Mouse (Mus musculus) neural tube, embryonic 10.5 days (tissue): ENCODE measurements around the gene Sfpq.

Experiments used
- DNase-seq: peaks from one replicate; pipeline ENCODE4 v3.0.0-alpha.2; 2017; ENCODE audit warnings: low spot score; ENCODE audit errors: extremely low spot score

Sfpq gene

GRCm38 (mm10) chr4:127027228-127028190 lies 6.4 kb downstream of the Sfpq start:
- no peak for DNase-seq

DNA sequence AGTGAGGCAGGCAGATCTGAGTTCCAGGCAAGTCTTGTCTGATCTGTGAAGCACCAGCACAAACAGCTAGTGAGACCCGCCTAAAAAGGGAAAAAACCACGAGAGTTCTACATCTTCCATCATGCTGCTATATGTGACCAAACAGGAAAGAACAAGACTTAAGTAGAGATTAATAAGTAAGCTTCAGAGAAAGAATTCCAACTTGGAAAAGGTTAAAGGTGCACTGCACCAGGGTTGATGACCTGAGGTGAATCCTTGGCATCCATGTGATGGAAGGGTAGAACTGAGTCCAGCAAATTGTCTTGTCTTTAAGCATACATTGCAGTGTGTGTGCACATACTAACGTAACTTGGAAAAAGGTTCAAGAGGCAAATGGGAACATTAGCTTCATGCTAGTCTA lies 16.0 kb downstream of the Sfpq start:
- DNase-seq, result no peak

- no peak for DNase-seq
These were observed 17.0 kb downstream of the Sfpq start for GRCm38 (mm10) chr4:127037908-127038827.

- DNase-seq, result no peak
These were observed 17.8 kb downstream of the Sfpq start for GRCm38 (mm10) chr4:127038828-127039349.

DNA sequence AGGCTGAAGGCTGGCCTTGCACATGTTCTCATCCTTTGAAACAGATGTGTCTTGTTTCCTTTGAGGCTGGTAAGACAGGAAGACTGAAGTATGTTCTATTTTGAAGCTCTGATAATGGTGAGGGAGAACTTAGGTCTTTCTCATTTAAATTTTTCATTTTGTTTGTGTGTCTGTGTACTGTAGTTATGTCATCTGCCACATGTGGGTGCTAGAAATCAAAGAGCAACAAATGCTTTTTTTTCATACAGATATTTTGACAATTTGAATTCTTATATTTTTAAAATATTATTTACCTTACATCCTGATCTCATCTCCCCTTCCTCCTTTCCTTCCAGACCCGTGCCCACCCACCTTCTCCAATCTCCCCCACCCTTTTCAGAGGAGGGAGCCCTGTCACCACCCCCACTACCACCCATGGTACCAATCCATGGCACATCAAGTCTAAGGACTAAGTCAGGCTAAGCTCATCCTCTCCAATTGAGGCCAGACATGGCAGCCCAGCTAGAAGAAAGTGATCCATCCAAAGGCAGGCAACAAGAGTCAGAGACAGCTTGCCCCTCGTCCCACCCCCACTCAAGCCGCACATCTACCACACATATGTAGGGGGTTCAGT lies 18.9 kb downstream of the Sfpq start:
- no peak for DNase-seq

DNA sequence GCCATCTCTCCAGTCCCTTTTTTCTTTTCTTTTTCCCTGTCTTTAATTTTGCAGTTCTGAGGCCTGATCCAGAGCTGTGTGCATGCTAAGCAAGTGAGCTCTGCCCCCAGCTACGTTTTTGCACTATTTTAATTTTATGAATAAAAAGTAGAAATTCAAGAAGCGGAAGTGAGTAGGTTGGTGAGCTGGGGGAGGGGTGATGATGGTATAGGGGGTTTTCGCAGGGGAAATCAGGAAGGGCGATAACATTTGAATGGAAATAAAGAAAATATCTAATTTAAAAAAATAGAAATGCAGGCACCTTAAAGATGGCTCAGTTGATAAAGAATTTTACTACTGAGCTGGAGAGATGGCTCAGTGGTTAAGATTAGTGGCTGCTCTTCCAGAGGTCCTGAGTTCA lies 22.4 kb downstream of the Sfpq start:
- DNase-seq, result no peak

- DNase-seq, result no peak
These were observed 30.0 kb downstream of the Sfpq start for GRCm38 (mm10) chr4:127051121-127051520.

DNA sequence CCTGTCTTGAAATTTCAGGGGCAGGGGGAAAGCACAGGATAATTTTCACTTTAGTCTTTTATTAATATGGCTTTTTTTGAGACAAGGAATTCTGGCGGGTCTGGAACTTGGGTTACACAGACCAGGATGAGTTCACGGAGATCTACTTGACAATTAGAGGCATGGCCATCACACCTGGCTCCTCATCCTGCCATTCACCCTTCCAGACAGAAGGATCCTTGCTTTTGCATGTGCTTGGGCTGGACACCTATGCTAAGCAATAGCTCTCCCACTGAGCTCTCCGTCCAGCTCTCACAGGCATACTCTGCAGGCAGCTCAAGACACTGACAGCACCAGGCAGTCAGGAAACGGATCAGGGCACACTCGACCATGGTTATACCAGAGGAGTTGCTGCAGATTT lies 31.9 kb downstream of the Sfpq start:
- no peak for DNase-seq

DNA sequence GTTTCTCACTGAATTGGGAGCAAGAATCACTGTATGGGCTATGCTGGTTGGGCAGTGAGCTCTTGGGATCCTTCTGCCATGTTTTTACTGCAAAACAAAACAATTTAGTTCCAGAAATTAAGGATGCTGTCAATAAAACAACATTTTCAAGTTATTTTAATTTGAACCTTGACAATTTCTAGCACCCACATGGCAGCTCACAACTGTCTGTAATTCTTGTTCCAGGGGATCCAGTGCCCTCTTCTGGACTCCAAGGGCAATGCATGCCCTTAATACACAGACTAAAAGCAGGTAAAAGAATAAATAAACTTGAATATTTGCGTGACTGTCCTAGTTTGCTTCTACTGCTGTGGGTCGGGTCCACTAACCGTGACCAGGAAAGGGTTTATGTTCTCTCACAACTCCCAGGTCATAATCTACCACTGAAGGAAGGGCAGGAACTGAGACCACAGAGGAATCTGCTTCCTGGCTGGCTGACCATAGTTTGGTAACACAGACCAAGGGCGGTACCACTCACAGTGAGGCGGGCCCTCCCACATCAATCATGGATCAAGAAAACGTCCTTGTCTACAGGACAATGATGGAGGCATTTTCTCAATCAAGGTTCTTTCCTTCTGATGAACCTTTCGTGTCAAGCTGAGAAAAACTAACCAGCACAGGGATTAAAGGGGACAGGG lies 33.5 kb downstream of the Sfpq start:
- DNase-seq, result no peak

DNA sequence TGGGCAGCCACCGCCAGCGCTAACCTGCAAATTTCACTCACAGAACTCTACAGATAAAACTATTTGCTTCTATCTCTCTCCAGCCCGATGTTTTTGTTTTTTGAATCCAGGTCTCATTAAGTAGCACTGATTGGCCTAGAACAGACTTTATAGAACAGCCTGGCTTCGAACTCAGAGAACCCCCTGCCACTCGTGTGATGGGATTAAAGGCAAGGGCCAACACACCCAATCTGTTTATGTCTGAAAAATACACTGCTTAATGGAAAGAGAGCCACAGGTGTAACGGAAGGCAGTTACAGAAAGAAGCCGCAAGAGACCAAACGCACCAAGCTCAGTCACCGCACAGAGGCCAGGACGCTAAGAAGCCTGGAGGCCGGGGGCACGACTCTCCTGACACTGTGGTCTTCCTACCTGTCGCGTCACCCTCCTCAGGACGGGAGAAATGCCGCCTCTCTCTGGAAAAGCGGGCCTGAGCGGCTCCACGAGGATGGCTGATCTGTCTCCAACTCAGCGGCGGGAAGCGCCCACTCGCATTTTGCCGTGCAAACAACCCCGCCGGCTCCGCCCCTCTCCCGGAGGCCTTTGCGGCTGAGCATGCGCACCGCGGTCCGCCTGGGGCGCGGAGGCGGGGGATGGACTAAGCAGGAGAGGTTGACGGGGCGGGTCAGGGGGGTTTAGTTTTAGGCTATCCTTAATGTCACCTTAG lies 39.6 kb downstream of the Sfpq start, which contains the start of gene Zmym1:
Zmym1 (minus strand) TSS at position 568 of the 706 bp plus-strand sequence.
- DNase-seq, result peak; percentile 91

DNA sequence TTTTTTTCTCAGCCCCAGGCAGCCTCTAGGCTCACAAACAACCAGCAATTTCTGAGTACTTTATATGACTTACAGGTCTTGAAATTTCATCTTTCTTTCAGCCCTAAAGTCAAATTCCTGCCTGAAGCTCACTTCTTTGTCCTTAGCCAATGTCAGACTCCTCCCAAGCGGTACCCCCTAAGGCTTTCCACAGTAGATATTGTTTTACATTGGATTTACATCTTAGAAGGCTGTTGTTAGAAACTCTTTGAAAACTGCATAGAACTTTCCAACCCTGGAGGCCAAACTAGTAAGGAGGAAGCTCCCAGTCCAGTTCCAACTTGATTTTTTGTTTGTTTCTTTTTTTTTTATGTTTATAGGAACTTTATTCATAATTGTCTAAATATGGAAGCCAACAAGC lies 42.9 kb downstream of the Sfpq start:
- no peak for DNase-seq

- no peak for DNase-seq
These were observed 53.8 kb downstream of the Sfpq start for GRCm38 (mm10) chr4:127074915-127075314.

GRCm38 (mm10) chr4:127076875-127077548 lies 55.9 kb downstream of the Sfpq start, which contains the start of gene Zmym6:
Gene Zmym6 (plus strand): TSS chr4:127077383.
- peak; percentile 99 for DNase-seq

GRCm38 (mm10) chr4:127080806-127081205 lies 59.7 kb downstream of the Sfpq start:
- DNase-seq, result no peak

- no peak for DNase-seq
These were observed 62.0 kb downstream of the Sfpq start for GRCm38 (mm10) chr4:127083131-127083530.

GRCm38 (mm10) chr4:127085761-127086160 lies 64.6 kb downstream of the Sfpq start:
- DNase-seq, result no peak
